10 mouse cellular contexts compared by ENCODE assay signal in the genomic region with DNA sequence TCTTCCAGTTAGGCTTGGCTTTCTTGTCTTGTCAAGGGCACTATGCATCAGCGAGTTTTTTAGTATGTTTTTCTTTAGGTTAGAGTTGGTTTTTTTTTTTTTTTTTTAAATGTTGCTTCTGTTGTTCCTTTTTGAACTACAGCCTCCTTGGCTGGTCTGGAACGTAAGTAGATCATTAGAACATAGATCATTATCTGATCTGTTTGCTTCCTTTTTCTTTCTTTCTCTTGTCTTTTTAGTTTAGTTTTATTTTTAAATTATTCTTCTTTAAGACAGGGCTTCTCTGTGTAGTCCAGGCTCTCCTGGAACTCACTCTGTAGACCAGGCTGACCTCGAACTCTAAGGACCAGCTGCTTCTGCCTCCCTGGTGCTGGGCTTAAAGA. TPM values are rescaled to one million over a fixed set of nuclear protein-coding genes. Genes with fewer than 3 reads are reported as not detected.
A peak's percentile ranks its signal among the peaks of the same experiment; 100 is the strongest.
DNase-seq lines count a peak whose midpoint lies in the region; ATAC-seq lines count a peak whose summit lies in the region.
"Had no signal": no experiment of that assay in that cellular context is flagged by ENCODE, and none has a peak within 500 bp of the region (broad histone marks: within the 10 kb centered on the region; RNA-seq: fewer than 3 reads in every experiment).

No protein-coding gene starts in this region.

- no peak overlapping the region for H3K27ac ChIP-seq in lung, embryonic 16.5 days (ENCODE audit: low read length)
- no peak overlapping the region for H3K27ac ChIP-seq in forebrain, embryonic 11.5 days (ENCODE audit: low read depth, low read length)
- H3K27ac ChIP-seq in limb, embryonic 13.5 days: no peak overlapping the region
- peak overlapping the region; percentile 86; the same call in 1 of the 2 replicates for H3K27ac ChIP-seq in stomach, embryonic 14.5 days (ENCODE audit: low read length)

- no peaks in the 10 kb centered on the region for H3K27me3 ChIP-seq in lung, embryonic 16.5 days (ENCODE audit: control insufficient read depth, insufficient read depth, low read depth, low read length)
- no peaks in the 10 kb centered on the region for H3K27me3 ChIP-seq in forebrain, embryonic 11.5 days (ENCODE audit: control insufficient read depth, insufficient read depth, low read length)
- no peaks in the 10 kb centered on the region for H3K27me3 ChIP-seq in limb, embryonic 13.5 days
- H3K27me3 ChIP-seq in stomach, embryonic 14.5 days (ENCODE audit: control insufficient read depth, insufficient read depth, low read length): no peaks in the 10 kb centered on the region

- H3K36me3 ChIP-seq in lung, embryonic 16.5 days (ENCODE audit: control insufficient read depth, insufficient read depth, low read length): no peaks in the 10 kb centered on the region
- no peaks in the 10 kb centered on the region for H3K36me3 ChIP-seq in forebrain, embryonic 11.5 days (ENCODE audit: control insufficient read depth, insufficient read depth, low read length)
- H3K36me3 ChIP-seq in limb, embryonic 13.5 days: peaks cover 3% of the 10 kb centered on the region
- H3K36me3 ChIP-seq in stomach, embryonic 14.5 days (ENCODE audit: control insufficient read depth, insufficient read depth, low read length): no peaks in the 10 kb centered on the region

- peak overlapping the region; percentile 89 for H3K4me3 ChIP-seq in lung, embryonic 16.5 days (ENCODE audit: low read length)
- peak overlapping the region; percentile 74 for H3K4me3 ChIP-seq in forebrain, embryonic 11.5 days (ENCODE audit: low read depth, low read length)
- H3K4me3 ChIP-seq in limb, embryonic 13.5 days: peak overlapping the region; percentile 93
- H3K4me3 ChIP-seq in stomach, embryonic 14.5 days (ENCODE audit: low read depth, low read length): peak overlapping the region; percentile 96

- DNase-seq in lung, postnatal 4 days: no peak
- no peak for DNase-seq in forebrain, embryonic 11.5 days (ENCODE audit: low spot score)
- no peak for DNase-seq in cerebellum, postnatal 4 days (ENCODE audit: low spot score in 2 of 2)
- DNase-seq in adrenal gland, adult 8-10 months: no peak
- DNase-seq in spleen, adult 18-20 months: no peak
- DNase-seq: adrenal gland, adult 2 months; lung, postnatal 36 days had no signal

- no peak for ATAC-seq in lung, embryonic 16.5 days (ENCODE audit: low read depth)
- ATAC-seq in forebrain, embryonic 11.5 days (replicated peaks; ENCODE audit: low FRiP score): no peak
- no peak for ATAC-seq in limb, embryonic 13.5 days (ENCODE audit: low FRiP score, low read depth)
- no peak for ATAC-seq in stomach, embryonic 14.5 days (ENCODE audit: insufficient number of reproducible peaks, insufficient read depth, low FRiP score, low read depth)

- 31% methylated on average over 3 of the region's 3 CpGs for WGBS in lung, embryonic 16.5 days
- 57% methylated on average over 3 of the region's 3 CpGs for WGBS in forebrain, embryonic 11.5 days
- 45% methylated on average over 3 of the region's 3 CpGs for WGBS in limb, embryonic 13.5 days
- 42% methylated on average over 3 of the region's 3 CpGs for WGBS in stomach, embryonic 14.5 days

- peaks cover 22% of the 10 kb centered on the region for H3K4me1 ChIP-seq in lung, embryonic 16.5 days (replicated peaks; ENCODE audit: control insufficient read depth, insufficient read depth, low read length)
- H3K4me1 ChIP-seq in forebrain, embryonic 11.5 days (replicated peaks; ENCODE audit: control insufficient read depth, insufficient read depth, low read length): peaks cover 13% of the 10 kb centered on the region; the same call in 1 of the 2 replicates
- peaks cover 53% of the 10 kb centered on the region for H3K4me1 ChIP-seq in limb, embryonic 13.5 days
- peaks cover 23% of the 10 kb centered on the region for H3K4me1 ChIP-seq in stomach, embryonic 14.5 days (ENCODE audit: control insufficient read depth, insufficient read depth, low read length)

- H3K9ac ChIP-seq in lung, embryonic 16.5 days (ENCODE audit: low read length): peak overlapping the region; percentile 85
- peak overlapping the region; percentile 74; the same call in 1 of the 2 replicates for H3K9ac ChIP-seq in forebrain, embryonic 11.5 days (ENCODE audit: low read length)
- peak overlapping the region; percentile 93 for H3K9ac ChIP-seq in limb, embryonic 13.5 days
- peak overlapping the region; percentile 84; the same call in 1 of the 2 replicates for H3K9ac ChIP-seq in stomach, embryonic 14.5 days (replicated peaks; ENCODE audit: low read depth, low read length)

- peak overlapping the region; percentile 83 for H3K4me2 ChIP-seq in lung, embryonic 16.5 days (ENCODE audit: low read depth, low read length)
- H3K4me2 ChIP-seq in forebrain, embryonic 11.5 days (ENCODE audit: low read depth, low read length, severe bottlenecking): peak overlapping the region; percentile 60
- peak overlapping the region; percentile 75 for H3K4me2 ChIP-seq in limb, embryonic 13.5 days (replicated peaks)
- H3K4me2 ChIP-seq in stomach, embryonic 14.5 days (replicated peaks; ENCODE audit: low read depth, low read length): peak overlapping the region; percentile 68

- no peaks in the 10 kb centered on the region for H3K9me3 ChIP-seq in lung, embryonic 16.5 days (ENCODE audit: control insufficient read depth, low read length)
- no peaks in the 10 kb centered on the region for H3K9me3 ChIP-seq in forebrain, embryonic 11.5 days (ENCODE audit: control insufficient read depth, low read length)
- H3K9me3 ChIP-seq in limb, embryonic 13.5 days: no peaks in the 10 kb centered on the region
- no peaks in the 10 kb centered on the region for H3K9me3 ChIP-seq in stomach, embryonic 14.5 days (ENCODE audit: control insufficient read depth, low read depth, low read length)

RNA-seq across cellular contexts. Expression of gene Adpgk, which starts 1.1 kb away (rescaled TPM):
- 34.5 and 38.3 TPM in 2 replicates for polyA plus RNA-seq in lung, embryonic 16.5 days (2015; fragmentation: Nextera tagmentation; extraction: Ambion mirVana)
- 39.2 and 40.4 TPM in 2 replicates for polyA plus RNA-seq in forebrain, embryonic 11.5 days (2014; fragmentation: Nextera tagmentation; extraction: Ambion mirVana)
- polyA plus RNA-seq in limb, embryonic 13.5 days (2015; fragmentation: Nextera tagmentation; extraction: Ambion mirVana): 45.6 and 48.9 TPM in 2 replicates
- polyA plus RNA-seq in stomach, embryonic 14.5 days (2014; fragmentation: Nextera tagmentation; extraction: Ambion mirVana): 35.9 and 41.8 TPM in 2 replicates
- 10 to 100 TPM; 30.6 to 33.5 (median 31.2) TPM for total RNA-seq in adrenal gland, adult 8-10 months (2022)
